Mouse (Mus musculus): Measurements from ENCODE around the gene Ncor2.

- TF ChIP-seq GATA1 (IDR thresholded peaks at IDR 0.05; ENCODE audit: low read length) (no peak), TAL1 (IDR thresholded peaks at IDR 0.05; ENCODE audit: low read length) (no peak)
These were observed 41.2 kb downstream of the Ncor2 start for GRCm38 (mm10) chr5:125137672-125138285.
